Mouse (Mus musculus) hindbrain, embryonic 14.5 days (tissue): ENCODE measurements around the gene Tuba4a. TPM values are rescaled to one million over a fixed set of nuclear protein-coding genes. Genes with fewer than 3 reads are reported as not detected.
A peak's percentile ranks its signal among the peaks of the same experiment; 100 is the strongest.

Experiments used
- ATAC-seq: fragments of 200-750 bp; cut with Nextera tagmentation; 2 replicates; pipeline ENCODE4 v1.8.0; 2017; ENCODE audit warnings: moderate number of reproducible peaks, mild to moderate bottlenecking, moderate TSS enrichment, moderate library complexity; ENCODE audit not compliant: low FRiP score
- DNase-seq: peaks from one replicate; pipeline ENCODE4 v3.0.0-alpha.2; 2015; ENCODE audit warnings: low spot score
- H3K27ac ChIP-seq: fragments of 300-500 bp; sonication (generic); 2 replicates; pipeline ENCODE4 v1.5.1; 2014; ENCODE audit warnings: mild to moderate bottlenecking, moderate library complexity
- H3K27me3 ChIP-seq: fragments of 300-500 bp; sonication (generic); 2 replicates; pipeline ENCODE4 v1.6.1; 2014; ENCODE audit warnings: mild to moderate bottlenecking, low read length, mixed read lengths; ENCODE audit not compliant: control insufficient read depth, insufficient read depth
- H3K36me3 ChIP-seq: fragments of 300-500 bp; sonication (generic); replicated peaks from 2 replicates; pipeline ENCODE4 v1.6.1; 2014; ENCODE audit not compliant: control insufficient read depth, insufficient read depth
- H3K4me1 ChIP-seq: fragments of 300-500 bp; sonication (generic); replicated peaks from 2 replicates; pipeline ENCODE4 v1.6.1; 2014; ENCODE audit warnings: antibody characterized with exemption, low read length, mixed read lengths; ENCODE audit not compliant: control insufficient read depth, insufficient read depth
- H3K4me2 ChIP-seq: fragments of 300-500 bp; sonication (generic); replicated peaks from 2 replicates; pipeline ENCODE4 v1.6.1; 2014; ENCODE audit warnings: mild to moderate bottlenecking, moderate library complexity
- H3K4me3 ChIP-seq: fragments of 300-500 bp; sonication (generic); replicated peaks from 2 replicates; pipeline ENCODE4 v1.5.1; 2014; ENCODE audit warnings: mild to moderate bottlenecking, low read length
- H3K9ac ChIP-seq: fragments of 300-500 bp; sonication (generic); 2 replicates; pipeline ENCODE4 v1.6.1; 2014
- H3K9me3 ChIP-seq: fragments of 300-500 bp; sonication (generic); 2 replicates; pipeline ENCODE4 v1.6.1; 2016; ENCODE audit warnings: low read length; ENCODE audit not compliant: control insufficient read depth
- WGBS: fragments of 180-500 bp; shearing (Covaris S2); extraction: QIAGEN DNeasy Blood & Tissue Kit; methylation state at CpG from one replicate; pipeline ENCODE4 v1.1.7; 2014; 5-methylcytosine and 5-hydroxymethylcytosine counted together
- microRNA-seq: library from miRNA; unstranded; fragments of <30 nt; microRNA quantifications from one replicate; pipeline ENCODE4, GENCODE M21; 2016
- polyA plus RNA-seq: library from polyadenylated mRNA; unstranded; fragments of >200 nt; fragmentation: Nextera tagmentation; extraction: Ambion mirVana; gene quantifications from 2 replicates; pipeline ENCODE4 v1.2.1, GENCODE M21; 2014

Tuba4a gene
- polyA plus RNA-seq, 1 experiment from 2014 or later: 13.8 TPM

DNA sequence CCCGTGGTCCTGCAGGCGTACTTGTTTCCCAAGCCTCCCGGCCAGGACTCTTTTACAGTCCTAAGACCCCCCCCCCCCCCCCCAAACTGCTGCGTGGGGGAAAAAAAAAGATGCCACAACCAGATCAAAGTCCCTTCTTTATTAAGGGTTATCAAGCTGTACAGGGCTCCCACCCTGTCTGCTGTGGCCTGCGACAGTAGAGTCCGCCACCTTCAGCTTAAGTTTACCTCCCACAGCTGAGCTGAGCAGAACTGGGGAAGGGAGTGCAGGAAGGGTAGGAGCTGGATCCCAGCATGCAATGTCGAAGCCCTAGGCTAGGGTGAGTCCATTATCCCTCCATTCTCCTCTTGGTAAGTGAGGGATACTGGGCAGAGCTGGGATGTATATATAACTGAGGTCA, 38.9 kb downstream of the Tuba4a start:
- Histone ChIP-seq H3K27me3 (no peaks in the 10 kb centered on the region), H3K9ac (no peak overlapping the region), H3K4me3 (peak overlapping the region; percentile 45; the same call in 1 of the 2 replicates), H3K4me2 (peak overlapping the region; percentile 89), H3K27ac (no peak overlapping the region), H3K9me3 (no peaks in the 10 kb centered on the region), H3K4me1 (peaks cover 15% of the 10 kb centered on the region), H3K36me3 (peaks cover 65% of the 10 kb centered on the region)
- no peak for DNase-seq
- WGBS: 36% methylated on average over 7 of the region's 7 CpGs
- no peak for ATAC-seq

DNA sequence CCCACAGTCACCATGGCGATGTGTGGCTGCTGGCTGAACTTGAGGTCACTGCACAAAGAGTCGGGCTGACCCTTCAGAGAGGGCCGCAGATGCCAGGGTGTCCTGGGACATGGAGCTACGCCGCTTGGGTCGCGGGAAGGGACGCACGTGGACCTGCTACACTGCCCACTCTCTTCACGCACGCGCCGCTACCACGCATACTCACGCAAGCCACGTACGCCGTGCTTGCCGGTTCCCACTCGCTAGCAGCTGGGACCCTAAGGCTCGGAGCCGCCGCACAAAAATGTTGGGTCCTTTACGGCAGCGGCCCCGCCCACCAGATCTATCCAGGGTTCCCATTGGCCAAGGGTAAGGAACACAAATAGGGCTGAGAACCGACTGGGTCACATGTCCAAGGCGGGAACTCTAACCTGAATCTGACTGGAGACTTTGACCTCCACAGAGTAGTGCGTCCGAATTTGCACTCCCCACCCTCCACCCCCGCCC, 39.5 kb downstream of the Tuba4a start, which contains the start of gene Abcb6:
Abcb6 (minus strand) TSS at position 288 of the 486 bp plus-strand sequence.
- H3K4me2 ChIP-seq: peak within 1 kb of the TSS; percentile 89
- peak; percentile 91 for DNase-seq
- under 1% methylated on average over 31 of the region's 31 CpGs for WGBS
- no peaks in the 10 kb centered on the region for H3K9me3 ChIP-seq
- peak; percentile 93 for ATAC-seq
- peaks cover 65% of the 10 kb centered on the region for H3K36me3 ChIP-seq
- peak within 1 kb of the TSS; percentile 61 for H3K9ac ChIP-seq
- H3K4me3 ChIP-seq: peak within 1 kb of the TSS; percentile 45
- H3K27ac ChIP-seq: peak within 1 kb of the TSS; percentile 38; the same call in 1 of the 2 replicates
- H3K4me1 ChIP-seq: peaks cover 15% of the 10 kb centered on the region
- H3K27me3 ChIP-seq: no peaks in the 10 kb centered on the region

DNA sequence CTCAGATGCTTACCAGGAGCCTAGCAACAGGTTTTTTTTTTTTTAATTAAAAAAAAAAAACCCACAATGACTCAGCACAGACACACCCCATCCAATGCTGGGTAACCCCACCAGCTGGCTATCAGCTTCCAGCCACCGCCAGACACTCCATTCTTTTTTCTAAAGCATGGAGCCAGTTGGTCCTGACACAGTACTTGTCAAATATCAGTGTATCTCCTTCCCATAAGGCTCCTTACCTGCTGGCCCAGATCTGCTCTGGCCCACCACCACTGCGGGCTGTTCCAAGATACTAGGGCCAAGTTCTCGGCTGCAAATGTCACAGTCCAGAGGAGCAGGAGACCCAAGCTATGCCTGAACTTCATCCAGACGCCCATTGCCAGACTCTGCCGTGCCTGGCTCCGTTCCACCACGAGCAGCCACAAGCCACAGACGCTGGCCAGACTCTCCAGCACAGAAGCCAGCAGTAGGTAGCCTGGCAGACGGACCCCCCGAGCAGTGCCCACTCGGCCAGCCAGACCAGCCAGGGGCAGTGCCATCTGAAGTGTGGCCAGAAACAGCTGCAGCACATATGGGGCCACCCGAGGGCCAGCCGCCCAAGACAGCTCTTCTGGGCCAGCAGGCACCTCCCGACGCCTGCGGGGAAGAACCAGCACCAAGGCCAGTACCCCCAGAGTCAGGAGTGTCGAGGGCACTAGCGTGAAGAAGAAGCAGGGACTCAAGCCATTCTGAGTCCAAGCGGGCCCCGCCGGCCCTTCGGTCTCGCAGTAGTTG, 40.1 kb downstream of the Tuba4a start:
- Histone ChIP-seq H3K9me3 (no peaks in the 10 kb centered on the region), H3K27ac (peak overlapping the region; percentile 38; the same call in 1 of the 2 replicates), H3K4me3 (peak overlapping the region; percentile 45), H3K36me3 (peaks cover 63% of the 10 kb centered on the region), H3K27me3 (no peaks in the 10 kb centered on the region), H3K4me1 (peaks cover 15% of the 10 kb centered on the region), H3K4me2 (peak overlapping the region; percentile 89), H3K9ac (peak overlapping the region; percentile 61)
- ATAC-seq (peak; percentile 49), DNase-seq (peak; percentile 38)
- WGBS: 6% methylated on average over 23 of the region's 23 CpGs

DNA sequence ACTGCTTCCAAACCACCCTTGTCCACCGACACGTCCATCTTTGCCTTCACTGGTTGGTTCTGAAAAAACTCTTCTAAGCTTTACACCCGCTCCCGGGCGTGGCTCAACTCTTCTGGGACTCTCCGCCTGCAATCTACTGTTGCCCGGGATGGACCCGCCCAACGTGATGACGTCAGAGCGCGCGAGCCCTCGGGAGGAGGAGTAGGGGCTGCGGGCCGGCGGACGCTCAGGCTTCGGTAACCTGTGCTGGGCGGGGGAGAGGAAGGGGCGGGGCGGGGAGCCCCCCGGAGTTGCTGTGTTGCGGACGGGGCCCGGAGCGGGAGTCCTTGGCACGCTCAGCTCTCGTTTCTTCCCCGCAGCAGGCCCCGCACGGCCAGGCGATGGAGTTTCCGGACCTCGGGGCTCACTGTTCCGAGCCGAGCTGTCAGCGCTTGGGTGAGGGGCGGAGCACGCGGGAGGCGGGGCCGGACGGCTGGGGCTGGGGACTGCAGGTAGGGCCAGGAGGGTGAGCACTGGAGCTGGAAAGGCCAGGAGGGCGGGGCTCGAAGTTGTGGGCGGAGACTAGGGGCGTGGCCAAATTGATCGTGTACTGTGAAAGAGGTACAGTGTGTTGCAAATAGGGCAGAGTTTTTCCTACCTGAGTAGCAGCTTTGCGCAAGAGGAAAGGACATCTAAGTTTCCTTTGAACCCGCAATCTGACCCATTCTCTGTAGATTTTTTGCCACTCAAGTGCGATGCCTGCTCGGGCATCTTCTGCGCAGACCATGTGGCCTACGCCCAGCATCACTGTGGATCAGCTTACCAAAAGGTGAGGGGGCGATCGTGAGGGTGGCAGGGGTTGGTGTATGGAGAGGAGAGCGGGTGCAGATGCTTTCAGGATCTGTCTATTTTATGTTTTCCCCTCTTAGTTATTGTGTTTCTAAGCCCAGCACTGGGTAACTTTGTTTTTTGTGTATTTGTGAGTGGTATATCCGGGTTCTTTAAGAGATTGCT, 50.9 kb downstream of the Tuba4a start, which contains the start of gene Zfand2b:
Zfand2b (plus strand) TSS at position 175 of the 993 bp plus-strand sequence.
- H3K36me3 ChIP-seq: peaks cover 39% of the 10 kb centered on the region
- H3K4me3 ChIP-seq: peak within 1 kb of the TSS; percentile 79
- H3K27me3 ChIP-seq: no peaks in the 10 kb centered on the region
- peak within 1 kb of the TSS; percentile 88 for H3K27ac ChIP-seq
- H3K9ac ChIP-seq: peak within 1 kb of the TSS; percentile 80
- peak; percentile 97 for ATAC-seq
- H3K4me1 ChIP-seq: peaks cover 9% of the 10 kb centered on the region
- H3K4me2 ChIP-seq: peak within 1 kb of the TSS; percentile 68
- H3K9me3 ChIP-seq: no peaks in the 10 kb centered on the region
- WGBS: 1% methylated on average over 57 of the region's 59 CpGs
- DNase-seq: peak; percentile 92

DNA sequence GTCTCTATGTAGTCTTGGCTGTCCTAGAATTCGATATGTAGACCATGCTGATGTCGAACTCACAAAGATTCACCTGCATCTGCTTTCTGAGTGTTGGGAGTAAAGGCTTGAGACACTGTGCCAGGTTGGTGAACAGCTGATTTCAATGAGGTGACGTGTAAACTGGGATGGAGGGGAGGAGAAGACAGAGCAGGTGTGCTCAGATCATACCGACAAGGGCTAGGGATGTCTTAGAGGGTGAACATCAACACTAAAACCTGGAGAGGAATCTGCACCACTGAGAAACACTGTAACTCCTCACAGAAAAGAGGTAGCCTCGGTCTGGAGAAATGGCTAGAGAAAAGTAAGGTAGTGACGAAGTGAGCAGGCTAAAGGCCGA, 51.6 kb downstream of the Tuba4a start:
- Histone ChIP-seq H3K4me2 (peak overlapping the region; percentile 68), H3K36me3 (peaks cover 33% of the 10 kb centered on the region), H3K27ac (peak overlapping the region; percentile 88), H3K4me1 (peaks cover 9% of the 10 kb centered on the region), H3K27me3 (no peaks in the 10 kb centered on the region), H3K9ac (peak overlapping the region; percentile 80), H3K9me3 (no peaks in the 10 kb centered on the region), H3K4me3 (peak overlapping the region; percentile 79)
- ATAC-seq (no peak), DNase-seq (no peak)
- WGBS: 7% methylated on average over 7 of the region's 7 CpGs

Small RNA genes within 50 kb of the gene (microRNA-seq; reads per million reads assigned to microRNA genes)
- gene Gm27943: not detected

Other genes with a start within 250 kb of the Tuba4a start
- gene Nhej1, start 94.7 kb downstream of the Tuba4a start, polyA plus RNA-seq: 6.8 and 7.5 TPM in 2 replicates
- not detected in 2 replicates for gene Slc23a3, start 86.0 kb downstream of the Tuba4a start, polyA plus RNA-seq
- 42.4 and 47.4 TPM in 2 replicates for gene Cnppd1, start 77.2 kb downstream of the Tuba4a start, polyA plus RNA-seq
- gene Retreg2, start 77.1 kb downstream of the Tuba4a start, polyA plus RNA-seq: 136 and 156 TPM in 2 replicates
- gene Zfand2b, start 51.2 kb downstream of the Tuba4a start, polyA plus RNA-seq: 36.7 and 38.0 TPM in 2 replicates
- 39.0 and 39.7 TPM in 2 replicates for gene Abcb6, start 39.5 kb downstream of the Tuba4a start, polyA plus RNA-seq
- gene Ankzf1, start 27.7 kb downstream of the Tuba4a start, polyA plus RNA-seq: 16.7 and 18.4 TPM in 2 replicates
- 53.6 and 59.5 TPM in 2 replicates for gene Atg9a, start 27.7 kb downstream of the Tuba4a start, polyA plus RNA-seq
- gene Glb1l, start 9.1 kb downstream of the Tuba4a start, polyA plus RNA-seq: 15.8 and 19.5 TPM in 2 replicates
- 121 and 128 TPM in 2 replicates for gene Stk16, start 9.0 kb downstream of the Tuba4a start, polyA plus RNA-seq
- gene A630095N17Rik, start 12.2 kb upstream of the Tuba4a start, polyA plus RNA-seq: not detected in 2 replicates
- 39.5 and 45.2 TPM in 2 replicates for gene Dnajb2, start 16.5 kb upstream of the Tuba4a start, polyA plus RNA-seq
- gene Ptprn, start 44.6 kb upstream of the Tuba4a start, polyA plus RNA-seq: 26.1 and 34.8 TPM in 2 replicates
- gene Resp18, start 58.5 kb upstream of the Tuba4a start, polyA plus RNA-seq: 232 and 253 TPM in 2 replicates
- 132 and 141 TPM in 2 replicates for gene Dnpep, start 98.1 kb upstream of the Tuba4a start, polyA plus RNA-seq
- 1.0 and 1.7 TPM in 2 replicates for gene Des, start 140.5 kb upstream of the Tuba4a start, polyA plus RNA-seq
- gene Speg, start 155.4 kb upstream of the Tuba4a start, polyA plus RNA-seq: 18.0 and 22.9 TPM in 2 replicates
- gene Gmppa, start 216.1 kb upstream of the Tuba4a start, polyA plus RNA-seq: 53.1 and 65.0 TPM in 2 replicates
- gene Asic4, start 230.6 kb upstream of the Tuba4a start, polyA plus RNA-seq: 4.9 and 5.0 TPM in 2 replicates